Mouse (Mus musculus) common myeloid progenitor, adult 5-6 weeks (primary cell): ENCODE measurements at regions not wholly inside any gene's neighbourhood (a gene's known extent, or its start where the extent isn't known, plus 50 kb on each side); places are given as distances from the start of the nearest gene placed in this dataset.
"Not testable (repeated sequence)": the region's sequence is repeated elsewhere in the genome, so short reads cannot be mapped to it uniquely, and the experiment has no call there.

Experiments
- ATAC-seq: replicated peaks from 2 replicates; pipeline ENCODE4 v1.8.0; 2016; ENCODE audit warnings: low read depth, mild to moderate bottlenecking, moderate TSS enrichment, inconsistent platforms; ENCODE audit not compliant: poor library complexity, severe bottlenecking

DNA sequence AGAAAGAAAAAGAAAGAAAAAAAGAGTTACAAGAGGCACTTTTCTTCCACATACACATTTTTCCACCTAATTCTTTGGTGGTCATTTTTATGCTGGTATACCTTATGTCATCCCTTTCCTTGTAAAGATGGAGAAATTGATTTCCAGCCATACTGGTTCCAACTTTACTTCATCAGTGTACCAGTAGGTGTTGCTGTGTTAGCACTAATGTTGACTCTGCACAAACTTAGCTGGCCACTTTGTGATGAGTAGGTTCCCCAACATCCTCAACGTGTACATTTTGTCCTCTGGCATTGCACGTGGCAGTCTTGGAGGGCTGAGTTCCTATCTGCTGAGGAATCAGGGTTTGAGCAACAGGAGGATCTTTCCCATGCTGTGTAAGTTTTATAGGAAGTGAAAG, 256.7 kb downstream of the Cetn3 start:
- ATAC-seq = no peak

DNA sequence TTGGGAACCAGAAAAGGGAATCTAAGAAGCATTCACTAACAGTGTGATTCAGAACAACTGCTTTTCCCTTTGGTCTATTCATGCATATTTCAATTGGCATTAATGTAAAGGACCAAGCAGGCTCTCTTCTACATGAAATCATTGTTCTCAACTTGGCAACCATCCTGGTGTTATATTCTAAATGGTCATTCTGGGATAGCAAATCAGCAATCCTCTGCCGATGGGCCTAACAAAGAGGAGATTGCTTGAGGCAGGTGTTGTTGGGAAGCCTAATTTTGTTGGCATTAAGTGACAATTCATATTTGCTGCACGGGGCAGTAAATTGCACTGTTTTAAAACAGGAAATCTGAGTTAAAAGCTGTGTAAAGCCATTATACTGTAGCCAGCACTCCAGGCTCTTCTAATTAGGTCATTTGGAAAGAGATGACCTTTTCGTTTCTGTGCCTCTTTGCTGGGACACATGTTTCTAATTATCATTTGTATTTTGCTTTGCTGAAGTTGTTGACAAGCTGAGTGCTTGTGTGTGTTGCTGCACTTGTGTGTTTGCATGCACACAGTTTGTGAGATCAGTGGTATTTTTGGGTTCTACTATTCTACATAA, 275.4 kb downstream of the Cetn3 start:
- no peak for ATAC-seq

DNA sequence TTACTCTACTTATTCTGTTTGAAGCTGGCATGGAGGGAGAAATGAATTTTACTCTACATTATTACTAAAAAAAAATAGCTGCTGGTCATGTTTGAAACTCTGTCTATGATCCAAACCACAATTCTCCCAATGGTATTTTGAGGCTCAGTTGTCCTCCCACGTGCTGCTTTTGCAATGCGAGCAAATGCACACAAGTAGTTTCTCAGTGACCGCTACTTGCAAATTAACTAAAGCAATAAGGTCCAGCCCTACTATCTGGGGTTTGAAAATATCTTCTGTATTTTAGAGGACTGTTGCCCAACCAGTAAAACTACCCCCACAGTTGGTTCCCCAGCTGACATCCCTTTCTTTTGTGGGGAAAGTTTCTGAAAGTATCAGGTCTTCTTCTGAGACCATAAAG, 276.0 kb downstream of the Cetn3 start:
- ATAC-seq = no peak

- ATAC-seq = no peak
Measured at GRCm38 (mm10) chr13:82059498-82059897, 276.6 kb downstream of the Cetn3 start.

DNA sequence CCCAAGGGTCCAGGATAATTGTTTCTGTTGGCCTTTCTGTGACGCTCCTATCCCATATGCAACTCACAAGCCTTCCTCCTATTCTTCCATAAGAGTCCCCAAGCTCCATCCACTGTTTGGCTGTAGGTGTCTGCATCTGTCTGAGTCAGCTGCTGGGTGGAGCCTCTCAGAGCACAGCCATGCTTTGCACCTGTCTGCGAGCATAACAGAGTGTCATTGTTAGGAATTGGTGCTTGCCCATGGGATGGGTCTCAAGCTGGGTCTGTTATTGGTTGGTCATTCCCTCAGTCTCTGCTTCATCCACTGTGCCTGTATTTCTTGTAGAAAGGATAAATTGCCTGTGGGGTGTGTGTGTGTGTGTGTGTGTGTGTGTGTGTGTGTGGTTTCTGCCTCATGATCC, 281.0 kb downstream of the Cetn3 start:
- ATAC-seq = not testable (repeated sequence)

- ATAC-seq = no peak
Measured at GRCm38 (mm10) chr13:82066174-82066573, 283.3 kb downstream of the Cetn3 start.

DNA sequence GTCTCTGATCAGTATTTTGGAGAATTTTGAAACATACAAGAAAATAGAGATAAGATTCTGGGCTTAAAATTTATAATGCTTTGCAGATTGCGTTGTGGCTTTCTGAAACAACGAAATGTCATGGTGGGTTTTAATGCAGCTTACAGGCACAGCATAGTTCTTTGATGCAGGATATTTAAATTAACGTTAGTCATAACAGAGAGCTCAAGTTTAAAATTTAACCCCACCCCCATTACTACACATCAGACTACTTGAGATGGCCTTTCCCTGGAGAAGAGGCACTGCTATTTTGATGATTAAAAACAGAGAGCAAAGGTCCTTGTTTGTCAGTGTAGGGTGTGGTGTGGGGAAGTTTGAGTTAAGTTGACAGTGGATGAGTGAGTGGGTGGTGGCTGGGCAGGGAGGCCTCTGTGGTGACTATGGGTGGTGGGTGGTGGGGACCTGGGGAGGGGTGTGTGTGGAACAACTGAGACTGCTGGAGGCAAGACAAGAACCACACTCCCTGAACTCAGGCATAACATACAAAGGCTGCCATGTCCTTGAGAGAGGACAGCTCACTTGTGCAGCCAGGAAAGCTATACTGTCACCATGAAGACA, 283.9 kb downstream of the Cetn3 start:
- ATAC-seq = no peak

DNA sequence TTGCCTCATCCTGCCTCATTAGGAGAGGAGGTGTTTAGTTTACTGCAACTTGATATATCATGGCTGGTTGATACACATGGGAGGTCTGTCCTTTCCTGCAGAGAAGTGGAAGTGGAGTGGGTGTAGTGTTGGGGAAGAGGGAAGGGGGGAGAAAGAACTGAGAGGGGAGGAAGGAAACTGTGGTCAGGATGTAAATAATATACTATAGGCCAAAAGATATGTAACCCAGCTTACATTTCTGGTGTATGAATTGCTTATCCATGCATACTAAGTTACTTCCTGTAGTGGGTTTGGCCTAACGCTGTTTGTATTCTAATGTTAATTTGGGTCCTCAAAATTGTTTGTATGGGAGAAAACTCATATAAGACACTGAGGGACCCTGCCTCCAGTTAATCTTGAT, 289.6 kb downstream of the Cetn3 start:
- ATAC-seq = no peak

DNA sequence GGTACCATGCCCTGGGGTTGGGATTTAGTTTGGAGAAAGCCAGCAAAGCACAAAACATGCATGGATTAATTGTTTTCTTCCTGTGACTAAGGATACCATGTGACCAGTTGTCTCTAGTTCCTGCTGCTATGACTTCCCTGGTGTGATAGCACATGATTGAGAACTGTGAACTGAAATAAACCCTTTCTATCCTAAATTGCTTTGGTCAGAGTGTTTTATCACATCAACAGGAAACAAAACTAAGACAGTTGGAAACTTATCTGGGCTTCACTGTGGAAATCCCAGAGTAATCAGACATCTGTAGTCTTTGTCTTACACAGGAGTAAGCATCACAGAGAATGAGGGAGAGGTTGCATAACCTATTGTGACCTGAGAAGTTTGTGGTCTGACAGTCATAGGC, 290.5 kb downstream of the Cetn3 start:
- no peak for ATAC-seq

- ATAC-seq = no peak
Measured at GRCm38 (mm10) chr13:82081375-82081774, 298.5 kb downstream of the Cetn3 start.

DNA sequence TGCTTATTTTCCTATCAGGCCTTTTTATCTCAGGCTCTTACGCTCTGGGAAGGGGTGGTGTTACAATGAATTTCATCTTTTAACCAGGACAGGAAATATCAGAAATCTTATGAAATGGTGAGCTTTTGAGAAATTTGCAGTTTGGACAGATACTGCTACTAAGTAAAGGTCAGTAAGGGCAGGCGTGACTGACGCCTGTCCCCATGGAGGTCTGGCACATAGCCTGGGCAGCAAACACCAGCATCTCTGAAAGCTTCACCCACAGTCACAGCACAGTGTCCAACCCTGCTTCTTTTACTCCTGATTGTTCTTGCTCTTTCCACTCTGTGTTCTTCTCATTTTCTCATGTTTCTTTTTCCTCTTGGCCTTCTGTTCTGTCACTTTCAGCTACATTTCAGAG, 304.8 kb downstream of the Cetn3 start:
- no peak for ATAC-seq

DNA sequence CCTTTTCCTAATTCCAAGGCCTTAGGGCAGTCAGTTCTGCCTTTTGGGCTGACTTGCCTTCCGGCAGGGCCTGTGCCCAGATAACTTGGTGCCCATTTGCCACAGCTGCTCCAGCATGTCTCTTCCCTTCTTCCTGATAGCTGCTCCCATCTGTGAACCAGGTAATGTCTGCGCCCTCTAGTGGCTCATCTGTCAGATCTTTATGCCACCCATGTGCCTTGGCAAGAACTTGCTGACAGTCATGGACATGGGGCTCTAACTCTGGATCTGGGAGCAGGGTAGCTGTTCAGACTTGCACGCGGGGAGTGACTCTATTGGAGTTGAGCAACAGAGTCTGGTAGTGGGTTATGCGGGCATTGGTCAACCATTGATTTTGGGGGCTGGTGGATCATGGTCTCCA, 309.3 kb downstream of the Cetn3 start:
- ATAC-seq = no peak

- ATAC-seq = no peak
Measured at GRCm38 (mm10) chr13:82106032-82106431, 323.2 kb downstream of the Cetn3 start.

- no peak for ATAC-seq
Measured at GRCm38 (mm10) chr13:82129777-82130735, 347.2 kb downstream of the Cetn3 start.
